Mouse (Mus musculus) liver, postnatal 0 days (tissue): ENCODE measurements around the gene Adgrf5.

Experiments used
- CTCF ChIP-seq: sonication (generic); IDR thresholded peaks from 2 replicates; pipeline ENCODE4 v1.5.1; 2016; ENCODE audit warnings: antibody characterized with exemption, low read depth
- EP300 ChIP-seq: IDR thresholded peaks from 2 replicates; pipeline ENCODE4 v1.6.1; 2016; ENCODE audit warnings: antibody characterized with exemption, low read depth, mild to moderate bottlenecking

DNA sequence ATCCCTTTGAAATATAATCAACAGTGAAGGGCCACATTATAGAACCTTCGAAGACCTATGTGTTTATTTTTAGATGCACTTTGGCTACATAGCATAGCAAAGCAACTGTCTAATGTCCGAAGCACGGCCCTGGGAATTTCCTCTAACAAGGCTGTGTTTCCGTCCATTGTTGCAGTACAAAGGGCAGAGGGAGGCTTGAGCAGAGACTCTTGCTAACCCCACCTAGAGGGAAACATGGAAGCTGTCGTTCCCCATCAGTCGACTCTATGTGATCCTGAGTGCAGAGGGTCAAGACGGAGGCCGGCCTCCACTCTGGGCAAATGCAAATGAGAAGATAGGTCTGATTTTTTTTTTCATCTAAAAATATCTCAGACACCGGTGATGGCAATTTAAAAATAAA, 6.2 kb downstream of the Adgrf5 start:
- TF ChIP-seq CTCF (no peak), EP300 (no peak)
